Mouse (Mus musculus) lung, postnatal 0 days (tissue): ENCODE measurements around the gene Rfx1. TPM values are rescaled to one million over a fixed set of nuclear protein-coding genes. Genes with fewer than 3 reads are reported as not detected.

Experiments
- ATAC-seq: fragments of 200-750 bp; cut with Nextera tagmentation; 2 replicates; pipeline ENCODE4 v1.8.0; 2017; ENCODE audit warnings: moderate library complexity
- DNase-seq: peaks from one replicate; pipeline ENCODE4 v3.0.0-alpha.2; 2016; ENCODE audit warnings: low spot score
- H3K27ac ChIP-seq: fragments of 300-500 bp; sonication (generic); 2 replicates; pipeline ENCODE4 v1.5.1; 2014; ENCODE audit warnings: antibody characterized with exemption, mild to moderate bottlenecking, low read length, mixed read lengths
- H3K27me3 ChIP-seq: fragments of 300-500 bp; sonication (generic); replicated peaks from 2 replicates; pipeline ENCODE4 v1.6.1; 2014; ENCODE audit warnings: low read length, mixed read lengths; ENCODE audit not compliant: insufficient read depth
- H3K36me3 ChIP-seq: fragments of 300-500 bp; sonication (generic); 2 replicates; pipeline ENCODE4 v1.6.1; 2014; ENCODE audit warnings: low read length, mixed read lengths; ENCODE audit not compliant: insufficient read depth
- H3K4me1 ChIP-seq: fragments of 300-500 bp; sonication (generic); 2 replicates; pipeline ENCODE4 v1.6.1; 2014; ENCODE audit warnings: antibody characterized with exemption, low read depth, low read length, mixed read lengths; ENCODE audit not compliant: insufficient read depth
- H3K4me2 ChIP-seq: fragments of 300-500 bp; sonication (generic); replicated peaks from 2 replicates; pipeline ENCODE4 v1.6.1; 2014; ENCODE audit warnings: low read depth, mild to moderate bottlenecking, low read length, moderate library complexity, mixed read lengths
- H3K4me3 ChIP-seq: fragments of 300-500 bp; sonication (generic); 2 replicates; pipeline ENCODE4 v1.5.1; 2014; ENCODE audit warnings: low read depth, low read length
- H3K9ac ChIP-seq: fragments of 300-500 bp; sonication (generic); replicated peaks from 2 replicates; pipeline ENCODE4 v1.6.1; 2014; ENCODE audit warnings: low read depth, mild to moderate bottlenecking
- H3K9me3 ChIP-seq: fragments of 300-500 bp; sonication (generic); 2 replicates; pipeline ENCODE4 v1.6.1; 2016; ENCODE audit warnings: low read length, mixed read lengths
- CTCF ChIP-seq: IDR thresholded peaks from 2 replicates; pipeline ENCODE4 v1.5.1; 2016; ENCODE audit warnings: antibody characterized with exemption, mild to moderate bottlenecking
- EP300 ChIP-seq: IDR thresholded peaks from 2 replicates; pipeline ENCODE4 v1.6.1; 2016; ENCODE audit warnings: antibody characterized with exemption, mild to moderate bottlenecking, control low read depth
- WGBS: fragments of 180-500 bp; shearing (Covaris S2); extraction: QIAGEN DNeasy Blood & Tissue Kit; methylation state at CpG from one replicate; pipeline ENCODE4 v1.1.7; 2014; 5-methylcytosine and 5-hydroxymethylcytosine counted together
- polyA plus RNA-seq: library from polyadenylated mRNA; unstranded; fragments of >200 nt; fragmentation: Nextera tagmentation; extraction: Ambion mirVana; gene quantifications from 2 replicates; pipeline ENCODE4 v1.2.1, GENCODE M21; 2015

The Rfx1 gene
- polyA plus RNA-seq, 1 experiment from 2014 or later: 5.2 TPM

GRCm38 (mm10) chr8:84024171-84024570 is 42.5 kb upstream of the Rfx1 start:
- Histone ChIP-seq H3K27me3 (no peaks in the 10 kb centered on the region), H3K9me3 (no peaks in the 10 kb centered on the region), H3K36me3 (no peaks in the 10 kb centered on the region), H3K27ac (no peak overlapping the region), H3K9ac (no peak overlapping the region), H3K4me1 (peaks cover 26% of the 10 kb centered on the region), H3K4me2 (no peak overlapping the region), H3K4me3 (no peak overlapping the region)
- DNase-seq: peak; percentile 41
- ATAC-seq: no peak
- WGBS: 20% methylated on average over 10 of the region's 10 CpGs
- TF ChIP-seq EP300 (no peak), CTCF (peak; percentile 81)

- no peaks in the 10 kb centered on the region for H3K36me3 ChIP-seq
- no peak overlapping the region for H3K9ac ChIP-seq
- H3K4me1 ChIP-seq: peaks cover 26% of the 10 kb centered on the region
- peak; percentile 52 for DNase-seq
- 4% methylated on average over 40 of the region's 41 CpGs for WGBS
- no peak overlapping the region for H3K27ac ChIP-seq
- H3K4me2 ChIP-seq: peak overlapping the region; percentile 72
- H3K9me3 ChIP-seq: no peaks in the 10 kb centered on the region
- H3K4me3 ChIP-seq: peak overlapping the region; percentile 32
- no peaks in the 10 kb centered on the region for H3K27me3 ChIP-seq
- ATAC-seq: peak; percentile 34
- TF ChIP-seq EP300: no peak
- TF ChIP-seq CTCF: no peak
Observed at GRCm38 (mm10) chr8:84025863-84026262, 40.8 kb upstream of the Rfx1 start.

- peak; percentile 40 for DNase-seq
- ATAC-seq: no peak
- no peak overlapping the region for H3K27ac ChIP-seq
Observed at GRCm38 (mm10) chr8:84027449-84027848, 39.2 kb upstream of the Rfx1 start.

GRCm38 (mm10) chr8:84029272-84029671 is 37.4 kb upstream of the Rfx1 start:
- 82% methylated on average over 5 of the region's 5 CpGs for WGBS
- no peak for TF ChIP-seq CTCF
- TF ChIP-seq EP300: no peak

More at GRCm38 (mm10) chr8:84027449-84027848, 39.2 kb upstream of the Rfx1 start:
- H3K27me3 ChIP-seq: no peaks in the 10 kb centered on the region
- TF ChIP-seq CTCF: no peak
- TF ChIP-seq EP300: no peak
- no peak overlapping the region for H3K4me2 ChIP-seq
- 13% methylated on average over 10 of the region's 10 CpGs for WGBS
- peaks cover 20% of the 10 kb centered on the region for H3K4me1 ChIP-seq
- H3K36me3 ChIP-seq: no peaks in the 10 kb centered on the region
- H3K4me3 ChIP-seq: no peak overlapping the region
- no peak overlapping the region for H3K9ac ChIP-seq
- no peaks in the 10 kb centered on the region for H3K9me3 ChIP-seq

GRCm38 (mm10) chr8:84032777-84033176 is 33.9 kb upstream of the Rfx1 start:
- H3K9ac ChIP-seq: no peak overlapping the region
- no peak for TF ChIP-seq CTCF
- no peak for TF ChIP-seq EP300
- H3K4me3 ChIP-seq: no peak overlapping the region
- no peaks in the 10 kb centered on the region for H3K27me3 ChIP-seq
- H3K36me3 ChIP-seq: no peaks in the 10 kb centered on the region
- ATAC-seq: no peak
- no peak for DNase-seq
- no peak overlapping the region for H3K4me2 ChIP-seq
- H3K27ac ChIP-seq: no peak overlapping the region
- no peaks in the 10 kb centered on the region for H3K4me1 ChIP-seq
- H3K9me3 ChIP-seq: no peaks in the 10 kb centered on the region
- 71% methylated on average over 4 of the region's 4 CpGs for WGBS

More at GRCm38 (mm10) chr8:84029272-84029671, 37.4 kb upstream of the Rfx1 start:
- Histone ChIP-seq H3K36me3 (no peaks in the 10 kb centered on the region), H3K4me1 (peaks cover 7% of the 10 kb centered on the region; the same call in 1 of the 2 replicates), H3K27ac (no peak overlapping the region), H3K4me3 (no peak overlapping the region), H3K9ac (no peak overlapping the region), H3K4me2 (no peak overlapping the region), H3K9me3 (no peaks in the 10 kb centered on the region), H3K27me3 (no peaks in the 10 kb centered on the region)
- ATAC-seq (no peak), DNase-seq (no peak)

GRCm38 (mm10) chr8:84038015-84038414 is 28.6 kb upstream of the Rfx1 start:
- H3K27ac ChIP-seq: no peak overlapping the region
- WGBS: 48% methylated on average over 5 of the region's 5 CpGs
- TF ChIP-seq CTCF (no peak), EP300 (no peak)
- no peaks in the 10 kb centered on the region for H3K27me3 ChIP-seq
- H3K9me3 ChIP-seq: no peaks in the 10 kb centered on the region
- H3K4me1 ChIP-seq: peaks cover 4% of the 10 kb centered on the region; the same call in 1 of the 2 replicates
- no peak overlapping the region for H3K9ac ChIP-seq
- H3K36me3 ChIP-seq: no peaks in the 10 kb centered on the region
- H3K4me3 ChIP-seq: no peak overlapping the region
- no peak overlapping the region for H3K4me2 ChIP-seq
- DNase-seq (no peak), ATAC-seq (no peak)

GRCm38 (mm10) chr8:84039050-84039449 is 27.6 kb upstream of the Rfx1 start:
- H3K4me3 ChIP-seq: no peak overlapping the region
- H3K27ac ChIP-seq: no peak overlapping the region
- H3K36me3 ChIP-seq: no peaks in the 10 kb centered on the region
- H3K9me3 ChIP-seq: no peaks in the 10 kb centered on the region
- peak; percentile 84 for DNase-seq
- no peak overlapping the region for H3K4me2 ChIP-seq
- 0 out of 2 replicates have a peak, but pooled peaks have one; percentile 6 for ATAC-seq
- TF ChIP-seq EP300: no peak
- peak; percentile 92 for TF ChIP-seq CTCF
- 7% methylated on average over 5 of the region's 5 CpGs for WGBS
- peaks cover 4% of the 10 kb centered on the region; the same call in 1 of the 2 replicates for H3K4me1 ChIP-seq
- peaks cover 9% of the 10 kb centered on the region for H3K27me3 ChIP-seq
- H3K9ac ChIP-seq: no peak overlapping the region
